Mouse (Mus musculus): ENCODE data around the gene Kcnq2. TPM values are rescaled to one million over a fixed set of nuclear protein-coding genes. Genes with fewer than 3 reads are reported as not detected.

Kcnq2 gene
- polyA plus RNA-seq, 1 experiment from 2014 or later, result 0.42 TPM

GRCm38 (mm10) chr2:181120922-181121449 lies 14.1 kb downstream of the Kcnq2 start:
- no peaks in the 10 kb centered on the region for H3K4me1 ChIP-seq (replicated peaks; ENCODE audit: control insufficient read depth, insufficient read depth)
- H3K27ac ChIP-seq (replicated peaks), result no peak overlapping the region
- ATAC-seq (ENCODE audit: low FRiP score, low TSS enrichment) (no peak), DNase-seq (ENCODE audit: low spot score) (no peak)
- WGBS, result 81% methylated on average over 4 of the region's 4 CpGs
- no peak overlapping the region for H3K4me2 ChIP-seq (replicated peaks; ENCODE audit: low read depth)
- no peak overlapping the region for H3K4me3 ChIP-seq (ENCODE audit: low read depth, low read length)
- H3K9ac ChIP-seq (ENCODE audit: low read length), result no peak overlapping the region
- no peaks in the 10 kb centered on the region for H3K9me3 ChIP-seq (ENCODE audit: control insufficient read depth, low read length)
- H3K27me3 ChIP-seq (ENCODE audit: control insufficient read depth, insufficient read depth, low read length), result no peaks in the 10 kb centered on the region; the same call in 1 of the 2 replicates
- no peak for TF ChIP-seq EP300 (optimal IDR thresholded peaks at IDR 0.05)
- TF ChIP-seq CTCF (IDR thresholded peaks at IDR 0.05; ENCODE audit: low read depth), result no peak
- H3K36me3 ChIP-seq (ENCODE audit: control insufficient read depth, insufficient read depth, low read length), result no peaks in the 10 kb centered on the region

- Histone ChIP-seq H3K4me3 (ENCODE audit: low read depth, low read length) (no peak overlapping the region), H3K9ac (ENCODE audit: low read length) (no peak overlapping the region), H3K9me3 (ENCODE audit: control insufficient read depth, low read length) (no peaks in the 10 kb centered on the region), H3K4me1 (replicated peaks; ENCODE audit: control insufficient read depth, insufficient read depth) (no peaks in the 10 kb centered on the region), H3K36me3 (ENCODE audit: control insufficient read depth, insufficient read depth, low read length) (no peaks in the 10 kb centered on the region), H3K27me3 (ENCODE audit: control insufficient read depth, insufficient read depth, low read length) (no peaks in the 10 kb centered on the region; the same call in 1 of the 2 replicates), H3K4me2 (replicated peaks; ENCODE audit: low read depth) (no peak overlapping the region), H3K27ac (replicated peaks) (no peak overlapping the region)
- no peak for ATAC-seq (ENCODE audit: low FRiP score, low TSS enrichment)
- no peak for DNase-seq (ENCODE audit: low spot score)
- 26% methylated on average over 10 of the region's 10 CpGs for WGBS
- TF ChIP-seq EP300 (optimal IDR thresholded peaks at IDR 0.05) (no peak), CTCF (IDR thresholded peaks at IDR 0.05; ENCODE audit: low read depth) (no peak)
These were observed 15.1 kb downstream of the Kcnq2 start for GRCm38 (mm10) chr2:181119952-181120351.

GRCm38 (mm10) chr2:181116436-181116835 lies 18.7 kb downstream of the Kcnq2 start:
- no peak for DNase-seq (ENCODE audit: low spot score)
- no peaks in the 10 kb centered on the region for H3K4me1 ChIP-seq (replicated peaks; ENCODE audit: control insufficient read depth, insufficient read depth)
- H3K27ac ChIP-seq (replicated peaks), result no peak overlapping the region
- TF ChIP-seq EP300 (optimal IDR thresholded peaks at IDR 0.05), result no peak
- TF ChIP-seq CTCF (IDR thresholded peaks at IDR 0.05; ENCODE audit: low read depth), result no peak
- H3K4me3 ChIP-seq (ENCODE audit: low read depth, low read length), result no peak overlapping the region
- no peak overlapping the region for H3K4me2 ChIP-seq (replicated peaks; ENCODE audit: low read depth)
- no peaks in the 10 kb centered on the region for H3K36me3 ChIP-seq (ENCODE audit: control insufficient read depth, insufficient read depth, low read length)
- H3K9ac ChIP-seq (ENCODE audit: low read length), result no peak overlapping the region
- no peaks in the 10 kb centered on the region for H3K9me3 ChIP-seq (ENCODE audit: control insufficient read depth, low read length)
- 78% methylated on average over 5 of the region's 5 CpGs for WGBS
- ATAC-seq (ENCODE audit: low FRiP score, low TSS enrichment), result no peak
- H3K27me3 ChIP-seq (ENCODE audit: control insufficient read depth, insufficient read depth, low read length), result no peaks in the 10 kb centered on the region; the same call in 1 of the 2 replicates

- Histone ChIP-seq H3K36me3 (ENCODE audit: control insufficient read depth, insufficient read depth, low read length) (no peaks in the 10 kb centered on the region), H3K27me3 (ENCODE audit: control insufficient read depth, insufficient read depth, low read length) (no peaks in the 10 kb centered on the region; the same call in 1 of the 2 replicates), H3K4me3 (ENCODE audit: low read depth, low read length) (no peak overlapping the region), H3K4me2 (replicated peaks; ENCODE audit: low read depth) (no peak overlapping the region), H3K27ac (replicated peaks) (no peak overlapping the region), H3K9ac (ENCODE audit: low read length) (no peak overlapping the region), H3K9me3 (ENCODE audit: control insufficient read depth, low read length) (no peaks in the 10 kb centered on the region), H3K4me1 (replicated peaks; ENCODE audit: control insufficient read depth, insufficient read depth) (no peaks in the 10 kb centered on the region)
- WGBS, result 74% methylated on average over 3 of the region's 3 CpGs
- no peak for ATAC-seq (ENCODE audit: low FRiP score, low TSS enrichment)
- TF ChIP-seq CTCF (IDR thresholded peaks at IDR 0.05; ENCODE audit: low read depth) (no peak), EP300 (optimal IDR thresholded peaks at IDR 0.05) (no peak)
- no peak for DNase-seq (ENCODE audit: low spot score)
These were observed 19.7 kb downstream of the Kcnq2 start for GRCm38 (mm10) chr2:181115367-181115766.

GRCm38 (mm10) chr2:181113762-181114361 lies 21.2 kb downstream of the Kcnq2 start:
- no peak overlapping the region for H3K4me2 ChIP-seq (replicated peaks; ENCODE audit: low read depth)
- H3K4me3 ChIP-seq (ENCODE audit: low read depth, low read length), result no peak overlapping the region
- no peaks in the 10 kb centered on the region; the same call in 1 of the 2 replicates for H3K27me3 ChIP-seq (ENCODE audit: control insufficient read depth, insufficient read depth, low read length)
- no peaks in the 10 kb centered on the region for H3K36me3 ChIP-seq (ENCODE audit: control insufficient read depth, insufficient read depth, low read length)
- DNase-seq (ENCODE audit: low spot score) (no peak), ATAC-seq (ENCODE audit: low FRiP score, low TSS enrichment) (no peak)
- no peaks in the 10 kb centered on the region for H3K4me1 ChIP-seq (replicated peaks; ENCODE audit: control insufficient read depth, insufficient read depth)
- 68% methylated on average over 8 of the region's 8 CpGs for WGBS
- TF ChIP-seq CTCF (IDR thresholded peaks at IDR 0.05; ENCODE audit: low read depth) (no peak), EP300 (optimal IDR thresholded peaks at IDR 0.05) (no peak)
- no peaks in the 10 kb centered on the region for H3K9me3 ChIP-seq (ENCODE audit: control insufficient read depth, low read length)
- no peak overlapping the region for H3K9ac ChIP-seq (ENCODE audit: low read length)
- no peak overlapping the region for H3K27ac ChIP-seq (replicated peaks)

GRCm38 (mm10) chr2:181111665-181112064 lies 23.4 kb downstream of the Kcnq2 start:
- no peak for DNase-seq (ENCODE audit: low spot score)
- Histone ChIP-seq H3K27ac (replicated peaks) (no peak overlapping the region), H3K4me3 (ENCODE audit: low read depth, low read length) (no peak overlapping the region), H3K36me3 (ENCODE audit: control insufficient read depth, insufficient read depth, low read length) (no peaks in the 10 kb centered on the region), H3K27me3 (ENCODE audit: control insufficient read depth, insufficient read depth, low read length) (no peaks in the 10 kb centered on the region), H3K9me3 (ENCODE audit: control insufficient read depth, low read length) (no peaks in the 10 kb centered on the region), H3K4me2 (replicated peaks; ENCODE audit: low read depth) (no peak overlapping the region), H3K9ac (ENCODE audit: low read length) (no peak overlapping the region), H3K4me1 (replicated peaks; ENCODE audit: control insufficient read depth, insufficient read depth) (no peaks in the 10 kb centered on the region)
- no peak for ATAC-seq (ENCODE audit: low FRiP score, low TSS enrichment)
- TF ChIP-seq EP300 (optimal IDR thresholded peaks at IDR 0.05), result no peak
- TF ChIP-seq CTCF (IDR thresholded peaks at IDR 0.05; ENCODE audit: low read depth), result peak; percentile 19; the same call in 1 of the 2 replicates
- 95% methylated on average over 1 of the region's 1 CpGs for WGBS

All from stomach, postnatal 0 days (tissue).